Mouse (Mus musculus) limb, embryonic 13.5 days (tissue): ENCODE data around the gene Hoxa5. TPM values are rescaled to one million over a fixed set of nuclear protein-coding genes. Genes with fewer than 3 reads are reported as not detected.

Source experiments
- microRNA counts: library from miRNA; unstranded; fragments of <30 nt; microRNA quantifications from one replicate; lab custom pipeline; 2016
- microRNA-seq: library from miRNA; unstranded; fragments of <30 nt; microRNA quantifications from one replicate; pipeline ENCODE4, GENCODE M21; 2016
- polyA plus RNA-seq: library from polyadenylated mRNA; unstranded; fragments of >200 nt; fragmentation: Nextera tagmentation; extraction: Ambion mirVana; gene quantifications from 2 replicates; pipeline ENCODE4 v1.2.1, GENCODE M21; 2015

Hoxa5 gene
- polyA plus RNA-seq, 1 experiment from 2014 or later, result 5.3 TPM

MicroRNAs encoded within 50 kb of the gene (microRNA counts, 519-probe panel; counts per million panel counts)
- microRNA mmu-miR-196b (lab: Ali Mortazavi, UCI), result 5,296 counts per million, percentile 95 among the panel's probes with 10 or more counts

Small RNAs within 50 kb of the gene (microRNA-seq; reads per million reads assigned to microRNA genes)
- 74,093 reads per million, percentile 99 among the genes with 10 or more reads in this experiment for gene Mir196b

Other genes starting within 250 kb of the Hoxa5 start
- gene Skap2, start 192.0 kb downstream of the Hoxa5 start, polyA plus RNA-seq, result 14.2 and 14.8 TPM in 2 replicates
- gene Hoxa1, start 46.3 kb downstream of the Hoxa5 start, polyA plus RNA-seq, result 1.1 and 1.5 TPM in 2 replicates
- gene Hoxa2, start 39.8 kb downstream of the Hoxa5 start, polyA plus RNA-seq, result 1.5 and 2.5 TPM in 2 replicates
- gene 5730596B20Rik, start 27.1 kb downstream of the Hoxa5 start, polyA plus RNA-seq, result 0.66 and 0.71 TPM in 2 replicates
- 0.52 and 0.96 TPM in 2 replicates for gene Hoxa4, start 12.8 kb downstream of the Hoxa5 start, polyA plus RNA-seq
- gene Hoxa6, start 4.1 kb upstream of the Hoxa5 start, polyA plus RNA-seq, result 0.97 and 1.2 TPM in 2 replicates
- 5.9 and 6.3 TPM in 2 replicates for gene Hoxa3, start 8.7 kb upstream of the Hoxa5 start, polyA plus RNA-seq
- 0.29 TPM in 1 of 2 replicates, not detected in the other for gene Gm28308, start 8.8 kb upstream of the Hoxa5 start, polyA plus RNA-seq
- 11.8 and 13.1 TPM in 2 replicates for gene Hoxa7, start 17.3 kb upstream of the Hoxa5 start, polyA plus RNA-seq
- gene Hoxa9, start 26.5 kb upstream of the Hoxa5 start, polyA plus RNA-seq, result 58.3 and 63.5 TPM in 2 replicates
- gene Hoxa10, start 36.3 kb upstream of the Hoxa5 start, polyA plus RNA-seq, result 191 and 207 TPM in 2 replicates
- 44.5 and 55.0 TPM in 2 replicates for gene Hoxa11, start 41.2 kb upstream of the Hoxa5 start, polyA plus RNA-seq
- 24.5 and 27.7 TPM in 2 replicates for gene Hoxa13, start 56.3 kb upstream of the Hoxa5 start, polyA plus RNA-seq
- 0.89 and 1.4 TPM in 2 replicates for gene Evx1, start 108.9 kb upstream of the Hoxa5 start, polyA plus RNA-seq